Mouse (Mus musculus) layer of hippocampus, adult 8-10 months (tissue): ENCODE measurements around the gene Tmem174. TPM values are rescaled to one million over a fixed set of nuclear protein-coding genes. Genes with fewer than 3 reads are reported as not detected.

ENCODE experiments used
- total RNA-seq, 4 experiments: library from RNA; stranded (reverse); gene quantifications; 2 replicates each; pipeline ENCODE4 v1.2.4; 2022

Gene Tmem174
- total RNA-seq, 4 experiments from 2014 or later = 0.23 to 0.33 TPM; not detected in 2

Other genes with a start within 250 kb of the Tmem174 start
- not detected for gene Gm10320, start 145.4 kb downstream of the Tmem174 start, total RNA-seq
- 1 to 10 TPM; 1.0 to 1.2 (median 1.1) TPM for gene Tmem171, start 57.4 kb upstream of the Tmem174 start, total RNA-seq
- gene Fcho2, start 178.0 kb upstream of the Tmem174 start, total RNA-seq = 10 to 100 TPM; 39.9 to 52.4 (median 43.7) TPM